Mouse (Mus musculus) embryo, embryonic 10.5 days (tissue): ENCODE results near the gene Nit1.

Experiments used
- DNase-seq: peaks from one replicate; pipeline ENCODE4 v3.0.0-alpha.2; 2015; ENCODE audit warnings: low spot score

Gene Nit1

GRCm38 (mm10) chr1:171293351-171293750, 52.1 kb downstream of the Nit1 start:
- no peak for DNase-seq

GRCm38 (mm10) chr1:171288328-171288727, 57.1 kb downstream of the Nit1 start:
- no peak for DNase-seq
